Mouse (Mus musculus) MEL (cell line): ENCODE measurements around the gene Rpl3.

Experiments used
- CTCF ChIP-seq, 3 experiments: IDR thresholded peaks in 2 of 3; conservative IDR thresholded peaks in 1 of 3; 2 replicates each; pipeline ENCODE4 v1.5.1; 2011 to 2012; ENCODE audit warnings: low read length in 3 of 3, low read depth in 2 of 3, mild to moderate bottlenecking in 2 of 3, improper control_type of control experiment in 1 of 3, inconsistent platforms in 1 of 3, mixed read lengths in 1 of 3, moderate library complexity in 1 of 3; ENCODE audit not compliant: control insufficient read depth in 1 of 3, insufficient read depth in 1 of 3, poor library complexity in 1 of 3, severe bottlenecking in 1 of 3
- POLR2A ChIP-seq, 2 experiments: IDR thresholded peaks; 2 replicates each; pipeline ENCODE4 v1.6.1; 2011 to 2012; ENCODE audit warnings: low read length in 2 of 2, mild to moderate bottlenecking in 2 of 2, control low read depth in 1 of 2, improper control_type of control experiment in 1 of 2, low read depth in 1 of 2, moderate library complexity in 1 of 2; ENCODE audit not compliant: control insufficient read depth in 1 of 2, insufficient read depth in 1 of 2, poor library complexity in 1 of 2
- POLR2AphosphoS2 ChIP-seq: IDR thresholded peaks from 2 replicates; pipeline ENCODE4 v1.6.1; 2011; ENCODE audit warnings: low read length, improper control_type of control experiment
- ZC3H11A ChIP-seq: IDR thresholded peaks from 2 replicates; pipeline ENCODE4 v1.6.1; 2012; ENCODE audit warnings: low read depth, mild to moderate bottlenecking, inconsistent platforms, low read length, improper control_type of control experiment
- ZMIZ1 ChIP-seq: IDR thresholded peaks from 2 replicates; pipeline ENCODE4 v1.6.1; 2012; ENCODE audit warnings: low read depth, mild to moderate bottlenecking, inconsistent platforms, low read length, improper control_type of control experiment, moderate library complexity

- peak in 1 of 3 experiments; percentile 17; a peak in 2 of 6 replicates for TF ChIP-seq CTCF (IDR thresholded peaks at IDR 0.05 in 2 of 3, conservative IDR thresholded peaks at IDR 0.05 in 1 of 3; ENCODE audit: control insufficient read depth in 1 of 3, insufficient read depth in 1 of 3, low read depth in 2 of 3, low read length in 3 of 3, poor library complexity in 1 of 3, severe bottlenecking in 1 of 3)
- TF ChIP-seq POLR2AphosphoS2: no peak
- TF ChIP-seq ZC3H11A: no peak
- no peak for TF ChIP-seq ZMIZ1
- no peak for TF ChIP-seq POLR2A (IDR thresholded peaks at IDR 0.05; ENCODE audit: control insufficient read depth in 1 of 2, insufficient read depth in 1 of 2, low read depth in 1 of 2, low read length in 2 of 2, poor library complexity in 1 of 2)
Observed at GRCm38 (mm10) chr15:80060356-80061070, 31.2 kb downstream of the Rpl3 start.
